Mouse (Mus musculus): ENCODE results near the gene Cnn3.

DNA sequence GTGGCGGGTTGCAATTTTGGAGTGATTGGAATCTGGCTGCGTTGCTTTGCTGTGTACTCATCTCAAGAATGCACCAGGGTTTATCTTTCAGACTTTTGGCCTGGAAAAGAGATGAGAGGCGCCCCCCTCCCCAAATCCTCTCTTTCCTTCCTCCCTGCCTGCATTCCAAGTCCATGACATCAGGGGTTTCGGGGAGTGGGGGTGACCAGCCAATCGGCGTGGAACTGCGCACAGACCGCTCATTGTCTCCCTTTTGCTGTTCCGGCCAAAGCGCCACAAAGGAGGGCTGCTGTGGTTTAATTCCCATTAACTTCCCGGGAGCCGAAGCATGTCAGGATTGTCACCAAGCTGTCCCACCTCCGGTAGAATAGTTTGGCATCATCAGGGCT is 1.2 kb downstream of the Cnn3 start:
- TF ChIP-seq ZNF384 (IDR thresholded peaks at IDR 0.05; ENCODE audit: low read depth, low read length) (no peak), HCFC1 (IDR thresholded peaks at IDR 0.05; ENCODE audit: borderline replicate concordance, insufficient read depth, low read length) (no peak)
